In the genomic region with DNA sequence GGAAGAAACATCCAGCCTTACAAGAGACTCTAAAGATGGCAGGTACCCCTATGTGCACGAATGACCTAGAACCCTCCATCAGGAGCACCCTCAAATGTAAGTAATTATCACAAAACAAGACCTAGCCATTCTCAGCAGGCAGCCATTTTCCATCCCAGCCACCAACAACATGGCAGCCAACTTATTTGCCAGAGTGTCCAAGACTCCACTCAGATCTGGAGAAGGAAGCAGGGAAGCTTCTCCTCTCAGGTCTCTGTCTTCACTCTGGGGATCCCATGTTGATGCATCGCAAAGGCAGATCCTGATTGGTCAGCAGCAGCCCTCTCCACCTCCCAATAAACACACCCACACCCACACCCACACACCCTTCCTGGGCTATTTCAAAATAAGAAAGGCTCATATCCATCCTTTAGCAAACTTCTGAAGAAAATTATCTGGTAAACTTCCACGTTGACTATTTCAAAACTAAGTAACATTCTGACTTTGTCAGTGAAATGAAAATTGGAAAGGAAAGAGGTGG, we compare ENCODE assay signal across 27 mouse cellular contexts. TPM values are rescaled to one million over a fixed set of nuclear protein-coding genes. Genes with fewer than 3 reads are reported as not detected.
DNase-seq lines count a peak whose midpoint lies in the region; TF ChIP-seq lines count a peak whose summit lies in the region.
"Had no signal": no experiment of that assay in that cellular context is flagged by ENCODE, and none has a peak within 500 bp of the region (broad histone marks: within the 10 kb centered on the region; RNA-seq: fewer than 3 reads in every experiment).

No protein-coding gene starts in this region.

- TF ChIP-seq CTCF in gastrocnemius, adult 2 months (IDR thresholded peaks at IDR 0.05): no peak
- TF ChIP-seq CTCF in heart, adult 2 months (IDR thresholded peaks at IDR 0.05): no peak
- no peak for TF ChIP-seq CTCF in embryonic fibroblast, embryonic 13.5 days (IDR thresholded peaks at IDR 0.05; ENCODE audit: borderline replicate concordance, insufficient read depth, low read length)

- DNase-seq in gastrocnemius, adult 2 months: no peak
- DNase-seq in gastrocnemius, postnatal 25 days: no peak
- DNase-seq in heart, adult 2 months: no peak
- DNase-seq in heart, postnatal 14 days: no peak
- peak; percentile 55 for DNase-seq in R1 (ENCODE audit: low read depth, low spot score)
- DNase-seq in right cerebral cortex, postnatal 36 days (ENCODE audit: low spot score in 2 of 2): no peak
- no peak for DNase-seq in embryo, embryonic 9.5 days (ENCODE audit: extremely low spot score)
- DNase-seq: adrenal gland, adult 2 months; adrenal gland, postnatal 14 days; B cell, adult 2 months; cerebellum, adult 11-12 months; cerebellum, adult 8-10 months; cerebellum, postnatal 10 days; cerebellum, postnatal 36 days; embryo, embryonic 11 days; forebrain, postnatal 0 days; gastrocnemius, postnatal 36 days; kidney, adult 18-20 months; kidney, adult 9 months had no signal

- H3K4me1 ChIP-seq in heart, adult 2 months (ENCODE audit: control insufficient read depth, insufficient read depth, low read length): peaks cover 8% of the 10 kb centered on the region
- no peaks in the 10 kb centered on the region; the same call in 1 of the 2 replicates for H3K4me1 ChIP-seq in embryonic fibroblast, embryonic 13.5 days (ENCODE audit: control insufficient read depth, insufficient read depth, low read length)
- H3K4me1 ChIP-seq: embryonic facial prominence, embryonic 12.5 days; heart, embryonic 15.5 days; hindbrain, embryonic 10.5 days; hindbrain, embryonic 13.5 days had no signal

- H3K36me3 ChIP-seq in heart, adult 2 months (ENCODE audit: control insufficient read depth, insufficient read depth, low read length): no peaks in the 10 kb centered on the region
- H3K36me3 ChIP-seq: embryonic facial prominence, embryonic 12.5 days; G1E; heart, embryonic 15.5 days; hindbrain, embryonic 10.5 days; hindbrain, embryonic 13.5 days had no signal

- H3K27ac ChIP-seq in gastrocnemius, adult 2 months: peak overlapping the region; percentile 79
- H3K27ac ChIP-seq in heart, adult 2 months: peak overlapping the region; percentile 64
- H3K27ac ChIP-seq in embryonic fibroblast, embryonic 13.5 days (ENCODE audit: insufficient read depth, low read length): peak overlapping the region; percentile 49; the same call in 1 of the 2 replicates
- H3K27ac ChIP-seq: embryonic facial prominence, embryonic 12.5 days; hindbrain, embryonic 10.5 days; hindbrain, embryonic 13.5 days had no signal

- WGBS in heart, adult 2 months: 87% methylated on average over 3 of the region's 3 CpGs

- no peak for TF ChIP-seq EP300 in heart, adult 2 months (IDR thresholded peaks at IDR 0.05; ENCODE audit: insufficient read depth, low read depth, low read length)

- no peak overlapping the region; the same call in 1 of the 2 replicates for H3K4me3 ChIP-seq in gastrocnemius, adult 2 months
- H3K4me3 ChIP-seq in heart, adult 2 months: no peak overlapping the region
- H3K4me3 ChIP-seq in embryonic fibroblast, embryonic 13.5 days (ENCODE audit: insufficient read depth, low read length): no peak overlapping the region
- H3K4me3 ChIP-seq: embryonic facial prominence, embryonic 12.5 days; heart, embryonic 15.5 days; hindbrain, embryonic 10.5 days; hindbrain, embryonic 13.5 days had no signal

- intact Hi-C loops in gastrocnemius, adult 2 months (cut with DNase I): no loop called here
- intact Hi-C loops in heart, adult 2 months (cut with DNase I): no loop called here
- intact Hi-C loops in heart, postnatal 14 days (cut with DNase I): loop anchor here (5.0 to 10.0 kb wide), 2 partner anchors 58 to 100 kb away; a partner anchor contains a TSS

- no peak overlapping the region for H3K9ac ChIP-seq in heart, adult 2 months (ENCODE audit: low read depth, low read length)
- H3K9ac ChIP-seq: embryonic facial prominence, embryonic 12.5 days; forebrain, postnatal 0 days; heart, embryonic 15.5 days; hindbrain, embryonic 13.5 days had no signal

- no peaks in the 10 kb centered on the region for H3K27me3 ChIP-seq in heart, adult 2 months (ENCODE audit: control insufficient read depth, insufficient read depth, low read length)
- H3K27me3 ChIP-seq: CH12.LX; embryonic facial prominence, embryonic 12.5 days; heart, embryonic 15.5 days; hindbrain, embryonic 13.5 days; Patski had no signal

- TF ChIP-seq POLR2A in heart, adult 2 months (IDR thresholded peaks at IDR 0.05; ENCODE audit: insufficient read depth, low read depth, low read length): 0 out of 2 replicates have a peak, but pooled peaks have one; percentile 14
- TF ChIP-seq POLR2A in embryonic fibroblast, embryonic 13.5 days (IDR thresholded peaks at IDR 0.05; ENCODE audit: low read depth, low read length): no peak

- H3K79me2 ChIP-seq in heart, adult 2 months (replicated peaks; ENCODE audit: control insufficient read depth, insufficient read depth, low read length): no peaks in the 10 kb centered on the region

RNA-seq across cellular contexts. Expression of a gene that starts 56.6 kb away (rescaled TPM):
- total RNA-seq in gastrocnemius, adult 2 months (2021): 100 to 1,000 TPM; 171 to 183 TPM
- total RNA-seq in gastrocnemius, postnatal 25 days (2021): 100 to 1,000 TPM; 131 to 142 TPM
- 100 to 1,000 TPM; 204 to 256 TPM for total RNA-seq in heart, adult 2 months (2021)
- polyA plus RNA-seq in heart, adult 2 months (2012; rRNA removed): 39.0 and 62.8 TPM in 2 replicates
- total RNA-seq in heart, postnatal 14 days (2021): 100 to 1,000 TPM; 184 to 192 TPM
- polyA plus RNA-seq in embryonic fibroblast, embryonic 13.5 days (2011; ENCODE audit: insufficient read length, low read depth, missing spikeins): 363 and 515 TPM in 2 replicates
